Mouse (Mus musculus): Measurements from ENCODE around the gene Gna15. TPM values are rescaled to one million over a fixed set of nuclear protein-coding genes. Genes with fewer than 3 reads are reported as not detected.

Gna15 gene
- total RNA-seq, 2 experiments from 2014 or later = 1.3 to 2.8 TPM

DNA sequence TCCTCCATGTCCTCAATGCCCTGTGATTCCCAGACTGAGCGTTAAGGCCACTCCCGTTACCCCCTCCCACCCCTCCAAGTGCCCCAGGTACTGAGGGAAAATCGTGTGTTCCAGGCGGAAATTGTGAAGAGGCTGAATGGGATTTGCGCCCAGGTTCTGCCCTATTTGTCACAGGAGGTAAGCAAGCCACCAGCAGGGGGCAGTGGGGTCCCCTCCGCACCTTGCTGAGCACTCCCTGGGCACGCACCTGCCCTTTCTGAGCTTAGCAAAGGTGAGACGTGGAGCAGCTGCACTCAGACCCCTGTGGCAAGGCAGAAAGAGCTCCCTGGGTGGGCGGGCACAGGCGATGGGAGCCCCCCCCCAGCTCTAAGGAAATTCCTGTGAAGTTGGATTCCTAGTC, 40.7 kb upstream of the Gna15 start:
- intact Hi-C loops (cut with DNase I) = no loop called here
- TF ChIP-seq CTCF (IDR thresholded peaks at IDR 0.05) = peak; percentile 65
- no peak overlapping the region for H3K4me3 ChIP-seq
- H3K27ac ChIP-seq = no peak overlapping the region
- peak; percentile 63 to 64 for DNase-seq (ENCODE audit: extremely low spot score in 1 of 2, low spot score in 2 of 2)

GRCm38 (mm10) chr10:81564216-81564615, 40.2 kb upstream of the Gna15 start:
- H3K27ac ChIP-seq = peak overlapping the region; percentile 51; the same call in 1 of the 2 replicates
- intact Hi-C loops (cut with DNase I) = no loop called here
- no peak for DNase-seq (ENCODE audit: extremely low spot score in 1 of 2, low spot score in 2 of 2)
- H3K4me3 ChIP-seq = peak overlapping the region; percentile 24; the same call in 1 of the 2 replicates
- no peak for TF ChIP-seq CTCF (IDR thresholded peaks at IDR 0.05)

DNA sequence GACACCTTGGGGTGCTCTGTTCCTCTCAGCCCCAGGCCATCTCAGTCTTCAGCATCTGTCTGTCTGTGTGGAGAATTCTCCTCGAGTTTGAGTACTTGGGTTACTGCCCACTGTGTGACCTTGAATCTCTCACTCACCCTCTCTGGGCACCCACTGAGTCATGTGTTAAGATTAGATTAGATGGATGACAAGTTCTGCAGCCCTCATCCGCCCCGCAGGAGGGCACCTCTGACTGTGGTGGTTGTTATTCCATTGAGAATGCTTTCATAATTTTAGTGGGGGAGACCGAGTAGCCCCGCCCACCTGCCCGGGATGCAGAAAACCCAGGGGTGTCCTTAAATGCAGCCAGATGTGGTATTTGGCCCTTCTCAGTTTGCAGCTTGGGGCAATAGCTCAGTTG, 39.5 kb upstream of the Gna15 start:
- TF ChIP-seq CTCF (IDR thresholded peaks at IDR 0.05) = no peak; the same call in 1 of the 2 replicates
- intact Hi-C loops (cut with DNase I) = loop anchor here (2.0 kb wide), 1 partner anchor 41 kb away; no protein-coding TSS in a partner anchor
- peak overlapping the region; percentile 5; the same call in 1 of the 2 replicates for H3K4me3 ChIP-seq

GRCm38 (mm10) chr10:81562411-81562810, 38.4 kb upstream of the Gna15 start:
- intact Hi-C loops (cut with DNase I) = loop anchor here (2.0 kb wide), 1 partner anchor 42 kb away; no protein-coding TSS in a partner anchor
- no peak for DNase-seq (ENCODE audit: extremely low spot score in 1 of 2, low spot score in 2 of 2)
- no peak for TF ChIP-seq CTCF (IDR thresholded peaks at IDR 0.05)
- Histone ChIP-seq H3K27ac (no peak overlapping the region), H3K4me3 (peak overlapping the region; percentile 0; the same call in 1 of the 2 replicates)

More for the DNA sequence above, 39.5 kb upstream of the Gna15 start:
- no peak overlapping the region; the same call in 1 of the 2 replicates for H3K27ac ChIP-seq
- DNase-seq (ENCODE audit: extremely low spot score in 1 of 2, low spot score in 2 of 2) = no peak

- peak overlapping the region; percentile 84 for H3K4me3 ChIP-seq
- peak overlapping the region; percentile 99 for H3K27ac ChIP-seq
- intact Hi-C loops (cut with DNase I) = no loop called here
- no peak for DNase-seq (ENCODE audit: extremely low spot score in 1 of 2, low spot score in 2 of 2)
- no peak for TF ChIP-seq CTCF (IDR thresholded peaks at IDR 0.05)
Measured at GRCm38 (mm10) chr10:81560719-81561459, 36.9 kb upstream of the Gna15 start.

- intact Hi-C loops (cut with DNase I) = no loop called here
- TF ChIP-seq CTCF (IDR thresholded peaks at IDR 0.05) = no peak
Measured at GRCm38 (mm10) chr10:81559627-81560539, 35.9 kb upstream of the Gna15 start.

GRCm38 (mm10) chr10:81559163-81559626, 35.2 kb upstream of the Gna15 start, which contains the start of gene Aes:
Gene Aes, plus strand, starts transcription at chr10:81559488.
- H3K27ac ChIP-seq = peak within 1 kb of the TSS; percentile 99
- peak within 1 kb of the TSS; percentile 84 for H3K4me3 ChIP-seq
- intact Hi-C loops (cut with DNase I) = no loop called here
- no peak; the same call in 1 of the 2 replicates for TF ChIP-seq CTCF (IDR thresholded peaks at IDR 0.05)
- DNase-seq (ENCODE audit: extremely low spot score in 1 of 2, low spot score in 2 of 2) = peak; percentile 82

More at GRCm38 (mm10) chr10:81559627-81560539, 35.9 kb upstream of the Gna15 start:
- peak; percentile 77 to 84 for DNase-seq (ENCODE audit: extremely low spot score in 1 of 2, low spot score in 2 of 2)
- peak overlapping the region; percentile 99 for H3K27ac ChIP-seq
- peak overlapping the region; percentile 84 for H3K4me3 ChIP-seq

- H3K27ac ChIP-seq = no peak overlapping the region
- no peak for DNase-seq (ENCODE audit: extremely low spot score in 1 of 2, low spot score in 2 of 2)
- no peak for TF ChIP-seq CTCF (IDR thresholded peaks at IDR 0.05)
- H3K4me3 ChIP-seq = no peak overlapping the region
- intact Hi-C loops (cut with DNase I) = no loop called here
Measured at GRCm38 (mm10) chr10:81557491-81557890, 33.5 kb upstream of the Gna15 start.

DNA sequence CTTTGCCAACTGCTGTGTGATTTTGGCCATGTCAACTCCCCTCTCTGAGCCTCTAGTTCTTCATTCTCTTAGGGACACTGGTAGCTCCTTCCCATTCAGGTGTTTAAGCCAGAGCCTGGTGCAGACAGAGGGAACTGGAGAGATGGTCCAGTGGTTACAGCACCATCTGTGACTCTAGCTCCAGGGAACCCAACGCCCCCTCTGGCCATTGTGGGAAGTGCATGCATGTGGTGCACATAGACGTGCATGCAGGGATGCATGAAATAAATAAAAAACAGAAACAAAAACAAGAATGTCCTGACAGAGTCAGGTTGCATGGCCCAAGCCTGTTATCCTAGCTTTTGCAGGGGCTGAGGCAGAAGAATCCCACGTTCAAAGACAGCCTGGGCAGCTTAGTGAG, 32.3 kb upstream of the Gna15 start:
- H3K27ac ChIP-seq = no peak overlapping the region
- TF ChIP-seq CTCF (IDR thresholded peaks at IDR 0.05) = peak; percentile 58
- no peak for DNase-seq (ENCODE audit: extremely low spot score in 1 of 2, low spot score in 2 of 2)
- no peak overlapping the region for H3K4me3 ChIP-seq
- intact Hi-C loops (cut with DNase I) = no loop called here

GRCm38 (mm10) chr10:81553807-81554755, 30.1 kb upstream of the Gna15 start:
- no peak for TF ChIP-seq CTCF (IDR thresholded peaks at IDR 0.05)
- no peak overlapping the region for H3K27ac ChIP-seq
- intact Hi-C loops (cut with DNase I) = no loop called here
- H3K4me3 ChIP-seq = no peak overlapping the region
- no peak for DNase-seq (ENCODE audit: extremely low spot score in 1 of 2, low spot score in 2 of 2)

DNA sequence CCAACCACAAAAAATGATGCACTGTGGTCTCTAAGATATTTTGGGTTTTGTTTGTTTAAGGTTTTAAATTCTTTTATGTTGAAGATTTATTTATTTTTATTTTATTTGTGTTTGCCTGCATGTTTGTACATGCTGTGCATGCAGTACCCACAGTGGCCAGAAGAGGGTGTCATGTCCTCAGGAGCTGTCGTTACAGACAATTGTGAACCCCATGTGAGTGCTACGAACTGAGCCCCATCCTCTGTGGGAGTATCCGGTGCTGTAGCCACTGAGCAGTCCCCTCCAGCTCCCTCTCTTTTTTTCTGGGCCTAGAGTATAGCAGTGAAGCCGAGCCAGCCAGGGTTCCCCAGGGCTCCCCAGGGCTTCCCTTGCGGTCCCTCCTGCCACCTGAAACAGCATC, 29.2 kb upstream of the Gna15 start:
- intact Hi-C loops (cut with DNase I) = no loop called here
- Histone ChIP-seq H3K27ac (no peak overlapping the region), H3K4me3 (no peak overlapping the region)
- peak; percentile 62 for TF ChIP-seq CTCF (IDR thresholded peaks at IDR 0.05)
- DNase-seq (ENCODE audit: extremely low spot score in 1 of 2, low spot score in 2 of 2) = no peak

Measured in left cerebral cortex, adult 2 months (tissue).